Mouse (Mus musculus): Measurements from ENCODE around the gene Tubb5. TPM values are rescaled to one million over a fixed set of nuclear protein-coding genes. Genes with fewer than 3 reads are reported as not detected.
A peak's percentile ranks its signal among the peaks of the same experiment; 100 is the strongest.

Gene Tubb5
- polyA plus RNA-seq, 1 experiment from 2014 or later: 1,420 TPM

GRCm38 (mm10) chr17:35832400-35833238, 5.5 kb downstream of the Tubb5 start:
- DNase-seq (ENCODE audit: low spot score) (no peak), ATAC-seq (replicated peaks; ENCODE audit: insufficient number of reproducible peaks, low FRiP score, low TSS enrichment, low read depth) (no peak)
- H3K4me2 ChIP-seq (ENCODE audit: low read depth, low read length): no peak overlapping the region
- H3K4me1 ChIP-seq (ENCODE audit: control insufficient read depth, insufficient read depth, low read length): peaks cover 6% of the 10 kb centered on the region; the same call in 1 of the 2 replicates
- no peaks in the 10 kb centered on the region for H3K9me3 ChIP-seq (replicated peaks; ENCODE audit: control insufficient read depth, low read length)
- no peak overlapping the region for H3K4me3 ChIP-seq (ENCODE audit: low read depth, low read length)
- no peak overlapping the region for H3K9ac ChIP-seq (replicated peaks; ENCODE audit: low read length)
- no peak overlapping the region for H3K27ac ChIP-seq (replicated peaks; ENCODE audit: low read depth, low read length)
- WGBS: 73% methylated on average over 8 of the region's 8 CpGs
- no peaks in the 10 kb centered on the region for H3K27me3 ChIP-seq (ENCODE audit: control insufficient read depth, insufficient read depth, low read length)
- H3K36me3 ChIP-seq (replicated peaks; ENCODE audit: control insufficient read depth, insufficient read depth, low read depth, low read length): peaks cover 19% of the 10 kb centered on the region

GRCm38 (mm10) chr17:35829737-35830136, 8.4 kb downstream of the Tubb5 start:
- no peaks in the 10 kb centered on the region for H3K9me3 ChIP-seq (replicated peaks; ENCODE audit: control insufficient read depth, low read length)
- no peak overlapping the region for H3K4me2 ChIP-seq (ENCODE audit: low read depth, low read length)
- peak; percentile 40 for ATAC-seq (replicated peaks; ENCODE audit: insufficient number of reproducible peaks, low FRiP score, low TSS enrichment, low read depth)
- 3% methylated on average over 21 of the region's 21 CpGs for WGBS
- 0 out of 2 replicates have a peak, but pooled peaks cover under 1% of the 10 kb centered on the region for H3K4me1 ChIP-seq (ENCODE audit: control insufficient read depth, insufficient read depth, low read length)
- peaks cover 6% of the 10 kb centered on the region for H3K36me3 ChIP-seq (replicated peaks; ENCODE audit: control insufficient read depth, insufficient read depth, low read depth, low read length)
- no peak overlapping the region for H3K4me3 ChIP-seq (ENCODE audit: low read depth, low read length)
- peak; percentile 89 for DNase-seq (ENCODE audit: low spot score)
- no peaks in the 10 kb centered on the region for H3K27me3 ChIP-seq (ENCODE audit: control insufficient read depth, insufficient read depth, low read length)
- no peak overlapping the region for H3K27ac ChIP-seq (replicated peaks; ENCODE audit: low read depth, low read length)
- H3K9ac ChIP-seq (replicated peaks; ENCODE audit: low read length): no peak overlapping the region

GRCm38 (mm10) chr17:35825109-35825850, 12.8 kb downstream of the Tubb5 start:
- Histone ChIP-seq H3K9ac (replicated peaks; ENCODE audit: low read length) (no peak overlapping the region), H3K4me2 (ENCODE audit: low read depth, low read length) (no peak overlapping the region), H3K27me3 (ENCODE audit: control insufficient read depth, insufficient read depth, low read length) (no peaks in the 10 kb centered on the region; the same call in 1 of the 2 replicates), H3K9me3 (replicated peaks; ENCODE audit: control insufficient read depth, low read length) (no peaks in the 10 kb centered on the region), H3K4me1 (ENCODE audit: control insufficient read depth, insufficient read depth, low read length) (peaks cover 3% of the 10 kb centered on the region), H3K36me3 (replicated peaks; ENCODE audit: control insufficient read depth, insufficient read depth, low read depth, low read length) (no peaks in the 10 kb centered on the region), H3K4me3 (ENCODE audit: low read depth, low read length) (no peak overlapping the region), H3K27ac (replicated peaks; ENCODE audit: low read depth, low read length) (no peak overlapping the region)
- ATAC-seq (replicated peaks; ENCODE audit: insufficient number of reproducible peaks, low FRiP score, low TSS enrichment, low read depth) (no peak), DNase-seq (ENCODE audit: low spot score) (no peak)
- WGBS: 92% methylated on average over 13 of the region's 13 CpGs

- Histone ChIP-seq H3K4me2 (ENCODE audit: low read depth, low read length) (0 out of 2 replicates have a peak overlapping the region, but pooled peaks have one; percentile 95), H3K36me3 (replicated peaks; ENCODE audit: control insufficient read depth, insufficient read depth, low read depth, low read length) (no peaks in the 10 kb centered on the region), H3K9me3 (replicated peaks; ENCODE audit: control insufficient read depth, low read length) (no peaks in the 10 kb centered on the region), H3K27ac (replicated peaks; ENCODE audit: low read depth, low read length) (no peak overlapping the region), H3K4me1 (ENCODE audit: control insufficient read depth, insufficient read depth, low read length) (peaks cover 3% of the 10 kb centered on the region), H3K9ac (replicated peaks; ENCODE audit: low read length) (no peak overlapping the region), H3K27me3 (ENCODE audit: control insufficient read depth, insufficient read depth, low read length) (no peaks in the 10 kb centered on the region; the same call in 1 of the 2 replicates), H3K4me3 (ENCODE audit: low read depth, low read length) (no peak overlapping the region)
- no peak for ATAC-seq (replicated peaks; ENCODE audit: insufficient number of reproducible peaks, low FRiP score, low TSS enrichment, low read depth)
- WGBS: 49% methylated on average over 7 of the region's 7 CpGs
- DNase-seq (ENCODE audit: low spot score): no peak
Observed at GRCm38 (mm10) chr17:35824402-35824801, 13.7 kb downstream of the Tubb5 start.

- Histone ChIP-seq H3K9ac (replicated peaks; ENCODE audit: low read length) (peak within 1 kb of the TSS; percentile 65), H3K27ac (replicated peaks; ENCODE audit: low read depth, low read length) (peak within 1 kb of the TSS; percentile 72), H3K4me3 (ENCODE audit: low read depth, low read length) (peak within 1 kb of the TSS; percentile 58), H3K4me1 (ENCODE audit: control insufficient read depth, insufficient read depth, low read length) (peaks cover 3% of the 10 kb centered on the region), H3K27me3 (ENCODE audit: control insufficient read depth, insufficient read depth, low read length) (no peaks in the 10 kb centered on the region; the same call in 1 of the 2 replicates), H3K9me3 (replicated peaks; ENCODE audit: control insufficient read depth, low read length) (no peaks in the 10 kb centered on the region), H3K36me3 (replicated peaks; ENCODE audit: control insufficient read depth, insufficient read depth, low read depth, low read length) (no peaks in the 10 kb centered on the region), H3K4me2 (ENCODE audit: low read depth, low read length) (peak within 1 kb of the TSS; percentile 95)
- peak; percentile 86 for ATAC-seq (replicated peaks; ENCODE audit: insufficient number of reproducible peaks, low FRiP score, low TSS enrichment, low read depth)
- under 1% methylated on average over 39 of the region's 47 CpGs for WGBS
- DNase-seq (ENCODE audit: low spot score): peak; percentile 91
Observed at GRCm38 (mm10) chr17:35822964-35823937, 14.9 kb downstream of the Tubb5 start, which contains the start of gene Flot1. TSS of gene Flot1 (plus strand) at chr17:35823230.

- H3K9ac ChIP-seq (replicated peaks; ENCODE audit: low read length): no peak overlapping the region; the same call in none of the 2 replicates
- H3K4me2 ChIP-seq (ENCODE audit: low read depth, low read length): peak overlapping the region; percentile 95
- peaks cover 3% of the 10 kb centered on the region for H3K4me1 ChIP-seq (ENCODE audit: control insufficient read depth, insufficient read depth, low read length)
- peak overlapping the region; percentile 58 for H3K4me3 ChIP-seq (ENCODE audit: low read depth, low read length)
- no peaks in the 10 kb centered on the region for H3K9me3 ChIP-seq (replicated peaks; ENCODE audit: control insufficient read depth, low read length)
- 3% methylated on average over 11 of the region's 11 CpGs for WGBS
- no peaks in the 10 kb centered on the region; the same call in 1 of the 2 replicates for H3K27me3 ChIP-seq (ENCODE audit: control insufficient read depth, insufficient read depth, low read length)
- no peak for DNase-seq (ENCODE audit: low spot score)
- no peak overlapping the region for H3K27ac ChIP-seq (replicated peaks; ENCODE audit: low read depth, low read length)
- ATAC-seq (replicated peaks; ENCODE audit: insufficient number of reproducible peaks, low FRiP score, low TSS enrichment, low read depth): peak; percentile 6; the same call in 1 of the 2 replicates
- no peaks in the 10 kb centered on the region for H3K36me3 ChIP-seq (replicated peaks; ENCODE audit: control insufficient read depth, insufficient read depth, low read depth, low read length)
Observed at GRCm38 (mm10) chr17:35822564-35822963, 15.5 kb downstream of the Tubb5 start.
